Mouse (Mus musculus): ENCODE measurements around the gene Ptprn2. TPM values are rescaled to one million over a fixed set of nuclear protein-coding genes. Genes with fewer than 3 reads are reported as not detected.

The Ptprn2 gene
- polyA plus RNA-seq, 1 experiment from 2014 or later: 10.4 TPM

GRCm38 (mm10) chr12:116819836-116820235 is 334.3 kb downstream of the Ptprn2 start:
- Histone ChIP-seq H3K4me1 (peaks cover 8% of the 10 kb centered on the region), H3K27ac (replicated peaks) (no peak overlapping the region), H3K9me3 (no peaks in the 10 kb centered on the region), H3K36me3 (no peaks in the 10 kb centered on the region), H3K4me3 (no peak overlapping the region), H3K4me2 (replicated peaks) (no peak overlapping the region), H3K27me3 (no peaks in the 10 kb centered on the region), H3K9ac (replicated peaks) (no peak overlapping the region)
- ATAC-seq (replicated peaks): no peak
- WGBS: 94% methylated on average over 2 of the region's 2 CpGs

DNA sequence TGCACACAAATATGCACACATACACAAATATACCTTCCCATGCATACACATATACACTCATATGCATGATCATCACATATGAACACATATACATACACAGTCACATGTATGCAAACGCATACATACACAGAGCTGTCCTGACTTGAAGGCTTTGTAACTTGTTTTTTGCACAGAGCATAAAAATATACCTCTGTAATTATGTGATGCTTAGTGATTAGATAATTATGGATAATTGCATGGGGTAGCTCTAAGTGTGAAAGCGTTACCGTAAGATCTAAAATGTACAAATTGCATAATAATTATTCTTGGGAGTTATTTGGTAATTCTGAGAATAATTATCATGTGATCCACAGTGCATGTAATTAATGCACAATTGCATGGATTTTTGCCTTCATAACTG is 337.8 kb downstream of the Ptprn2 start:
- H3K27me3 ChIP-seq: no peaks in the 10 kb centered on the region
- H3K4me3 ChIP-seq: no peak overlapping the region
- H3K4me1 ChIP-seq: peaks cover 8% of the 10 kb centered on the region
- no peaks in the 10 kb centered on the region for H3K36me3 ChIP-seq
- H3K9ac ChIP-seq (replicated peaks): no peak overlapping the region
- H3K9me3 ChIP-seq: no peaks in the 10 kb centered on the region
- ATAC-seq (replicated peaks): 0 out of 2 replicates have a peak, but pooled peaks have one; percentile 57
- H3K4me2 ChIP-seq (replicated peaks): no peak overlapping the region
- 65% methylated on average over 3 of the region's 3 CpGs for WGBS
- no peak overlapping the region for H3K27ac ChIP-seq (replicated peaks)

GRCm38 (mm10) chr12:116827748-116828147 is 342.2 kb downstream of the Ptprn2 start:
- Histone ChIP-seq H3K4me2 (replicated peaks) (no peak overlapping the region), H3K36me3 (no peaks in the 10 kb centered on the region), H3K9ac (replicated peaks) (no peak overlapping the region), H3K9me3 (no peaks in the 10 kb centered on the region), H3K4me3 (no peak overlapping the region), H3K4me1 (peaks cover 8% of the 10 kb centered on the region), H3K27ac (replicated peaks) (no peak overlapping the region), H3K27me3 (no peaks in the 10 kb centered on the region)
- no peak for ATAC-seq (replicated peaks)
- 45% methylated on average over 7 of the region's 7 CpGs for WGBS

DNA sequence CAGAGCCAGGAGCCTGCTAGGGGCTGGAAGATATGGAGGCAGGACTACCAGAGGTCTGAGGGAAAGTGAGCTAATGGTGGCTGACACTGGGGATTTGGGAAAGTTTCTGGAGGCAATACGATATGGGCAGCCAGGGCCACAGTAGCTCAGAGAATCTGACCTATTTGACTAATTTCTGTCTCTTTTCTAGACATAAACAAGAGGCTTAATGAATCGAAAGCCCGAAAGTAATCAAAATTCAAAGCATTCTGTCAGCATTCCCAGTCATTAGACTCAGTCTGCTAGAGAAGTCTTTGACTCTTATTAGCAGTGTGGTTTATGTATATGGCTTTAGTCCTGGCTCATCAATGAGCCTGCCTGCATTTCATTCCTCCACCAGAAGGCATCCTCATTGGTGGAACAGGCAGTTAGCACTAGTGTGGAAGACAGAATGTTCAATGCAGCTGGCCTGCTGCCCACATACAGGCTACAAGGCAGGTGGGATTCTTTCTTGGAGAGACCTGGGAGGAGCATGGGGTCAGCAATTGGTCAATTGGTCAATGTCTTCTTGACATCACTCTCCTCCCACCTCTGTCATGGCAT is 353.2 kb downstream of the Ptprn2 start:
- Histone ChIP-seq H3K4me3 (no peak overlapping the region), H3K4me2 (replicated peaks) (no peak overlapping the region), H3K4me1 (peaks cover 13% of the 10 kb centered on the region), H3K36me3 (no peaks in the 10 kb centered on the region), H3K9ac (replicated peaks) (no peak overlapping the region), H3K27ac (replicated peaks) (no peak overlapping the region), H3K27me3 (no peaks in the 10 kb centered on the region), H3K9me3 (no peaks in the 10 kb centered on the region)
- no peak for ATAC-seq (replicated peaks)
- 60% methylated on average over 3 of the region's 3 CpGs for WGBS

DNA sequence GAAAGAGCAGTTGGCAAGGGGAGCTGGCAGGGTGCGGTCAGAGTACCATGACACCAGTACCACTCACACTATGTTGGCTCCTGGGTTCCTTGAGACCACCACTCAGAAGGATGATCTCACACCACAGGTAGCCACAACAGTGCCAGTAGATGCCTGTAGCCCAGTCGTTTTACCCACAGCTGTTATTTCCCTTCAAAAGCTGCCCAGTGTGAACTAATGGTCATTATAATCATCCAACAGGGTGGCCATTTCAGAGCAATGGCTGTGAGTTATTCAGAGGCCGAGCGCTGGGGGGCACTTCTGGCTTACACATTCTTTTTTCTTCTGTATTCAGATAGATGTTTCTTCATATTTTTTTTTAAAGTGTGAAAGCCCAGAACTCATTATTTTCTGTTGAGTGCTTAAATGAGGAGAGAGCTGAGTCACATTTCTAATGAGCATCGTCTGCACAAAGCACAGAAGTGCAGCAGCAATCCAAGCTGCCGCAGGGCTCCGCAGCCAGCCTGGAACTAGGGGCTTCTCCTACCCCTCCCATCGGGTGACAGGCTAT is 357.3 kb downstream of the Ptprn2 start:
- Histone ChIP-seq H3K4me3 (no peak overlapping the region), H3K9ac (replicated peaks) (no peak overlapping the region), H3K9me3 (no peaks in the 10 kb centered on the region), H3K27me3 (no peaks in the 10 kb centered on the region), H3K4me1 (peaks cover 16% of the 10 kb centered on the region), H3K27ac (replicated peaks) (peak overlapping the region; percentile 28), H3K36me3 (no peaks in the 10 kb centered on the region), H3K4me2 (replicated peaks) (no peak overlapping the region)
- WGBS: 24% methylated on average over 8 of the region's 8 CpGs
- ATAC-seq (replicated peaks): peak; percentile 92

DNA sequence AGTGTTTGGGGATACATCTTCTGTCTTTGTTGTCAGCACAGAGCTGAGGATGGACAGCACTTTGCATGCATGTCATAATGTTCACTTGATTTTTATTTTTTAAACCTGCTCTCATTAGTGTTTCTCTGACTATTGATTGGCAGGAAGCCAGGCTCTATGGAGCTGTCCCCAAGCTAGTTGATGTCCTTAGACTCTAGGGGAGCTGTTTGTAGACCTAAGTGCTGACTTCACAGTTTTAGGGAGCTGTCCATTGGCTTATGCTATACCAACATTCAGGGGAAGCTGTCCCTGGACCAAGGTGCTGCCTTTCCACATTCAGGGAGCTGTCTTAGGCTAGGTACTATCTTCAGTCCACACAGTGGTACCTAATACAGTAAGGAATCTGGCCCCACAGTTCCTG is 360.7 kb downstream of the Ptprn2 start:
- no peaks in the 10 kb centered on the region for H3K9me3 ChIP-seq
- H3K27ac ChIP-seq (replicated peaks): no peak overlapping the region
- H3K36me3 ChIP-seq: no peaks in the 10 kb centered on the region
- H3K4me3 ChIP-seq: no peak overlapping the region
- ATAC-seq (replicated peaks): no peak
- H3K27me3 ChIP-seq: no peaks in the 10 kb centered on the region
- H3K4me1 ChIP-seq: peaks cover 16% of the 10 kb centered on the region
- H3K9ac ChIP-seq (replicated peaks): no peak overlapping the region
- no peak overlapping the region for H3K4me2 ChIP-seq (replicated peaks)

- no peak for ATAC-seq (replicated peaks)
These were observed 361.5 kb downstream of the Ptprn2 start for GRCm38 (mm10) chr12:116847021-116847420.

DNA sequence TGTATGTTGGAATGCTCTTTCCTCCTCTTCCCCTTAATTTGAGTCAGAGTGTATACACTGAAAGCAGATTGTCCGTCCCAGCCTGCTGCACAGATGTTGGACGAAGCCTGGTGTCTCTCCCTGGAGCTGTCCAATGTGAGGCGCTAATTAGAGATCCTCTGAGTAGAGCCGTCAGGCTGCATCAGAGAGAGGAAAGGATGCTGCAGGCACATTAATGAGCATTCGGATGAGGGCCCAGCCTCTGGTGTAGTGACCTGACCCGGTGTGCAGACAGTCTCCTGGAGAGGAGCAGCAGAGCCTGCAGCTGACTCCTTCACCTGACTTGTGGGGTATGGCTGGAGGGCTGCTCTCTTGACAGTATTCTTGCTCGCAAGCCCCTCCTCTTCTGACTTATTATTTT is 370.8 kb downstream of the Ptprn2 start:
- Histone ChIP-seq H3K9me3 (no peaks in the 10 kb centered on the region), H3K27ac (replicated peaks) (no peak overlapping the region), H3K36me3 (no peaks in the 10 kb centered on the region), H3K4me2 (replicated peaks) (no peak overlapping the region), H3K9ac (replicated peaks) (no peak overlapping the region), H3K4me3 (no peak overlapping the region), H3K27me3 (no peaks in the 10 kb centered on the region), H3K4me1 (no peaks in the 10 kb centered on the region)
- ATAC-seq (replicated peaks): no peak
- WGBS: 43% methylated on average over 7 of the region's 7 CpGs

More at GRCm38 (mm10) chr12:116847021-116847420, 361.5 kb downstream of the Ptprn2 start:
- WGBS: 46% methylated on average over 4 of the region's 4 CpGs
- Histone ChIP-seq H3K4me3 (no peak overlapping the region), H3K9ac (replicated peaks) (no peak overlapping the region), H3K4me1 (peaks cover 16% of the 10 kb centered on the region), H3K27me3 (no peaks in the 10 kb centered on the region), H3K36me3 (no peaks in the 10 kb centered on the region), H3K9me3 (no peaks in the 10 kb centered on the region), H3K27ac (replicated peaks) (no peak overlapping the region), H3K4me2 (replicated peaks) (no peak overlapping the region)

GRCm38 (mm10) chr12:116861360-116862017 is 376.0 kb downstream of the Ptprn2 start:
- no peak for ATAC-seq (replicated peaks)
- no peaks in the 10 kb centered on the region for H3K36me3 ChIP-seq
- no peak overlapping the region for H3K9ac ChIP-seq (replicated peaks)
- no peak overlapping the region for H3K27ac ChIP-seq (replicated peaks)
- no peaks in the 10 kb centered on the region for H3K4me1 ChIP-seq
- 89% methylated on average over 4 of the region's 4 CpGs for WGBS
- no peak overlapping the region for H3K4me2 ChIP-seq (replicated peaks)
- no peaks in the 10 kb centered on the region for H3K9me3 ChIP-seq
- H3K27me3 ChIP-seq: no peaks in the 10 kb centered on the region
- H3K4me3 ChIP-seq: no peak overlapping the region

DNA sequence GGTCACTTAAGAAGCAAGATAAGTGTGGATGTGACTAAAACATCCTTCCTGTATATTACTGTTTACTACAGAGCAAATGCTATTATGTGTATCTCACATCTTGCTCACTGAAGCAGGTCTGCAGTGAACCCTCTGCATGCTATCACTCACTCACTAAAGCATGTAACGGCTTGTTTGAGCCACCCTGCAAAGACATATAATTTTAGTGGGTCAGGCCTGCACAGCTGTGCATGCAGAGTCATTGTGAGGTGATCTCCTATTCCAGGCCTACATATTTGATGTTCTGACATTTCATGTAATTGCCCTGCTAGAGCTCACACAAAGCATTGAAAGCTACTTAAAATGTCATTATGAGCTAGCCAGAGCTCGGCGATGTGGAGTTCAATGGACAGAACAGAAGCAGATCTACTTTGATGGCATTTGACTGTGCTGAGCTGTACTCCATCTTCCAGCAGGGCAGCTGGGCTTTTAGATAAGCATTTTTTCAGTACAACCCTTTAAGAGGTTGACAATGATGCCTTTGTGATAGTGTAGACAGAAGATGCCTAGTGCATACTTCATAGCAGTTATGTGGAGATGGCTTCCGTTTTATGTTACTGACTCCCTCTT is 377.9 kb downstream of the Ptprn2 start:
- Histone ChIP-seq H3K9ac (replicated peaks) (no peak overlapping the region), H3K4me2 (replicated peaks) (no peak overlapping the region), H3K36me3 (no peaks in the 10 kb centered on the region), H3K27ac (replicated peaks) (no peak overlapping the region), H3K4me3 (no peak overlapping the region), H3K4me1 (no peaks in the 10 kb centered on the region), H3K27me3 (no peaks in the 10 kb centered on the region), H3K9me3 (no peaks in the 10 kb centered on the region)
- WGBS: 58% methylated on average over 4 of the region's 4 CpGs
- ATAC-seq (replicated peaks): no peak; the same call in 1 of the 2 replicates

- no peak for ATAC-seq (replicated peaks)
- Histone ChIP-seq H3K27ac (replicated peaks) (no peak overlapping the region), H3K27me3 (no peaks in the 10 kb centered on the region), H3K36me3 (no peaks in the 10 kb centered on the region), H3K4me1 (no peaks in the 10 kb centered on the region), H3K4me3 (no peak overlapping the region), H3K9me3 (no peaks in the 10 kb centered on the region), H3K9ac (replicated peaks) (no peak overlapping the region), H3K4me2 (replicated peaks) (no peak overlapping the region)
- 91% methylated on average over 1 of the region's 1 CpGs for WGBS
These were observed 388.5 kb downstream of the Ptprn2 start for GRCm38 (mm10) chr12:116873866-116874585.
